Mouse (Mus musculus) cerebellum, adult 2 months (tissue): Measurements from ENCODE around the gene Tspan9.

ENCODE experiments used
- CTCF ChIP-seq: fragments of 200-500 bp; IDR thresholded peaks from 2 replicates; pipeline ENCODE4 v1.5.1; 2011; ENCODE audit warnings: low read depth, mild to moderate bottlenecking, control low read depth, low read length, moderate library complexity, borderline replicate concordance; ENCODE audit not compliant: insufficient read depth
- POLR2A ChIP-seq: fragments of 200-500 bp; IDR thresholded peaks from 2 replicates; pipeline ENCODE4 v1.6.1; 2011; ENCODE audit warnings: low read length, control low read depth, borderline replicate concordance; ENCODE audit not compliant: insufficient read depth

GRCm38 (mm10) chr6:128028116-128028940 lies 115.1 kb downstream of the Tspan9 start:
- TF ChIP-seq CTCF: peak; percentile 58
- no peak for TF ChIP-seq POLR2A
